Mouse (Mus musculus) kidney, postnatal 0 days (tissue): ENCODE measurements around the gene Jam3. TPM values are rescaled to one million over a fixed set of nuclear protein-coding genes. Genes with fewer than 3 reads are reported as not detected.

Experiments used
- ATAC-seq: fragments of 200-750 bp; cut with Nextera tagmentation; replicated peaks from 2 replicates; pipeline ENCODE4 v1.8.0; 2017; ENCODE audit warnings: low read depth, moderate number of reproducible peaks, moderate TSS enrichment, moderate library complexity; ENCODE audit not compliant: low FRiP score
- DNase-seq: peaks from one replicate; pipeline ENCODE4 v3.0.0-alpha.2; 2016; ENCODE audit warnings: low spot score
- H3K27ac ChIP-seq: fragments of 300-500 bp; sonication (generic); 2 replicates; pipeline ENCODE4 v1.5.1; 2014; ENCODE audit warnings: mild to moderate bottlenecking
- H3K27me3 ChIP-seq: fragments of 300-500 bp; sonication (generic); 2 replicates; pipeline ENCODE4 v1.6.1; 2014; ENCODE audit warnings: low read length, mixed read lengths; ENCODE audit not compliant: insufficient read depth
- H3K36me3 ChIP-seq: fragments of 300-500 bp; sonication (generic); 2 replicates; pipeline ENCODE4 v1.6.1; 2014; ENCODE audit warnings: low read length, mixed read lengths; ENCODE audit not compliant: insufficient read depth
- H3K4me1 ChIP-seq: fragments of 300-500 bp; sonication (generic); replicated peaks from 2 replicates; pipeline ENCODE4 v1.6.1; 2014; ENCODE audit warnings: antibody characterized with exemption, low read length, mixed read lengths; ENCODE audit not compliant: insufficient read depth
- H3K4me2 ChIP-seq: fragments of 300-500 bp; sonication (generic); 2 replicates; pipeline ENCODE4 v1.6.1; 2014; ENCODE audit warnings: mild to moderate bottlenecking, low read length, moderate library complexity, mixed read lengths
- H3K4me3 ChIP-seq: fragments of 300-500 bp; sonication (generic); replicated peaks from 2 replicates; pipeline ENCODE4 v1.5.1; 2014; ENCODE audit warnings: low read depth, low read length
- H3K9ac ChIP-seq: fragments of 300-500 bp; sonication (generic); 2 replicates; pipeline ENCODE4 v1.6.1; 2014; ENCODE audit warnings: low read depth, low read length
- H3K9me3 ChIP-seq: fragments of 300-500 bp; sonication (generic); replicated peaks from 2 replicates; pipeline ENCODE4 v1.6.1; 2016; ENCODE audit warnings: low read length, inconsistent platforms, mixed read lengths
- CTCF ChIP-seq: IDR thresholded peaks from 2 replicates; pipeline ENCODE4 v1.5.1; 2016; ENCODE audit warnings: antibody characterized with exemption, low read depth, mild to moderate bottlenecking, moderate library complexity
- WGBS: fragments of 180-500 bp; shearing (Covaris S2); extraction: QIAGEN DNeasy Blood & Tissue Kit; methylation state at CpG from one replicate; pipeline ENCODE4 v1.1.7; 2014; 5-methylcytosine and 5-hydroxymethylcytosine counted together
- polyA plus RNA-seq: library from polyadenylated mRNA; unstranded; fragments of >200 nt; fragmentation: Nextera tagmentation; extraction: Ambion mirVana; gene quantifications from 2 replicates; pipeline ENCODE4 v1.2.1, GENCODE M21; 2015

Gene Jam3
- polyA plus RNA-seq, 1 experiment from 2014 or later, result 56.8 TPM

DNA sequence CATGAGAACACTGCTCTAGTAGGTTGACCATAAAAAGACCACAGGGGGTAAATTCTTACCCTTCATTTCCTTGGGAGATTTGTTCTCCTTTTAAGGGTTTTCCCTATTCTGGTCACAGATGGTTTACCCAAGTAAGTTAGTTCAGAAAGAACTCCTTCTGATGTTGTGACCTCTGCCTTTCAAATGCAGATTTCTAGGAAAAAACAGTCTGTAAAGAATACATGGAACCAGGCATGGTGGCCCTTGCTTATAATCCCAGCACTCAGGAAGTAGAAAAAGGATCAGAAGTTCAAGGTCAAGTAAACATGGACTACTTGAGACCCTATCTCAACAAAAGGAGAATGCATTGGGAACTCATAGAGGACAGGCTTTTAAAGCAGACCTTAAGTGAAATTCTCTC lies 79.4 kb downstream of the Jam3 start:
- no peaks in the 10 kb centered on the region for H3K4me1 ChIP-seq
- H3K9me3 ChIP-seq, result no peaks in the 10 kb centered on the region
- H3K27ac ChIP-seq, result no peak overlapping the region
- no peak overlapping the region for H3K4me2 ChIP-seq
- peaks cover 22% of the 10 kb centered on the region for H3K36me3 ChIP-seq
- no peaks in the 10 kb centered on the region for H3K27me3 ChIP-seq
- DNase-seq (no peak), ATAC-seq (no peak)
- no peak for TF ChIP-seq CTCF
- H3K9ac ChIP-seq, result no peak overlapping the region
- H3K4me3 ChIP-seq, result no peak overlapping the region

DNA sequence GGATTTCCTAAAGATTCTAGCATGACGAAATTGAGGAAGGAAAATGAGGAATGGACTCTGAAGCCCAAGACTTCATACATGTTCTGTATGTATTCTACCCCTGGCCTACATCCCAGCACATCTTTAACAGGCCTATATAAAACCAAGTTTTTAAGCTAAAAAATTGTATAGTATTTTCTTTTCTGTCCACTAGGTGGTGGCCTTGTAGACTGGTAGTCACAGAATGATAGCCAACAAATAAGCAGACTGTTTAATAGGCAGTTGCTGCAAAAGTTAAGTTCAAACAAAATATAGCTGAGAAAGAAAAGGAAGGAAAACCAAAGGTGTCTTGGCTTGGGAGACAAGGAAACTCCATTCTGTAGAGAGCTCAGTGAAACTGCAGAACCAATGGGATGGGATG lies 80.5 kb downstream of the Jam3 start:
- H3K4me3 ChIP-seq, result no peak overlapping the region
- no peak overlapping the region for H3K27ac ChIP-seq
- H3K27me3 ChIP-seq, result no peaks in the 10 kb centered on the region
- H3K9ac ChIP-seq, result no peak overlapping the region
- ATAC-seq (no peak), DNase-seq (peak; percentile 54)
- H3K9me3 ChIP-seq, result no peaks in the 10 kb centered on the region
- H3K4me1 ChIP-seq, result no peaks in the 10 kb centered on the region
- 77% methylated on average over 1 of the region's 1 CpGs for WGBS
- H3K36me3 ChIP-seq, result peaks cover 34% of the 10 kb centered on the region
- peak; percentile 62 for TF ChIP-seq CTCF
- no peak overlapping the region for H3K4me2 ChIP-seq

DNA sequence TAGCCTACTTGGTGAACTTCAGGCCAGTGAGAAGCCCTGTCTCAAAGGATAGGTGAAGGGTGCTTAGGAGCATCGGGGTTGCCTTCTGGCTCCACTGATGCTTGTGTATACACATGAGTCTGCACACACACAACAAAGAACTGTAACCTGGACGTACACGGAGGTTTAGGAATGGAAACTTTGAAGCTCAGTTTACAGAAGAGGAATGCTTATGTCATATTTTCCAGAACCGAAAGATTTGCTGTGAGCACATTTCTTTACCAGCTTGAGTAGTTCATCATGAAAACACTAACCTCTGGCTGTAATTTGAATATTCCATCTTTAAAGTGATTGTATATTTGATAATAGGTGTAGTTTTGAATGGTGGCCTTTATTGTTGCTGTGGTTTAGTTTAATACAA lies 84.3 kb downstream of the Jam3 start:
- Histone ChIP-seq H3K9me3 (no peaks in the 10 kb centered on the region), H3K4me2 (no peak overlapping the region), H3K4me1 (no peaks in the 10 kb centered on the region), H3K9ac (no peak overlapping the region), H3K36me3 (peaks cover 44% of the 10 kb centered on the region), H3K4me3 (no peak overlapping the region), H3K27ac (no peak overlapping the region), H3K27me3 (no peaks in the 10 kb centered on the region)
- ATAC-seq, result no peak
- DNase-seq, result no peak
- WGBS, result 91% methylated on average over 4 of the region's 4 CpGs
- TF ChIP-seq CTCF, result no peak

DNA sequence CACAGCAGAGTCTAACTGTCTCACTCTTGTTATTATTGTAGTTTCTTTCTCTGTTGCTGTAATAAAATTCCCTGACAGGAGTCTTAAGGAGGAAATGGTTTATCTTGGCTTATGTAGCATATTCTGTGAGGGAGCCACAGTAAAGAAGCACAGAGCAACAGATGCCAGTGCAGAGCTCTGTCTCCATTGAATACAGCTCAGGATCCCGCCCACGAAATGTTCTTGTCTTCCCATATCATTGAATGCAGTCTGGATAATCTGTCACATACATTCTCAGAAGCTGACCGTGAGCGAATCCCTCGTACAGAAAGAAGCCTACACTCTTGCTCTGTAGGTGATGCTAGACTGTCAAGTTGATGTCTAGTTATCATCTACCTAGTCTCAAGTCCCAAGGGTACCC lies 96.9 kb downstream of the Jam3 start:
- H3K27me3 ChIP-seq, result no peaks in the 10 kb centered on the region
- WGBS, result 85% methylated on average over 5 of the region's 5 CpGs
- no peak overlapping the region for H3K4me2 ChIP-seq
- no peaks in the 10 kb centered on the region for H3K9me3 ChIP-seq
- ATAC-seq (no peak), DNase-seq (peak; percentile 40)
- H3K4me1 ChIP-seq, result no peaks in the 10 kb centered on the region
- TF ChIP-seq CTCF, result no peak
- H3K27ac ChIP-seq, result no peak overlapping the region
- no peak overlapping the region for H3K9ac ChIP-seq
- H3K4me3 ChIP-seq, result no peak overlapping the region
- peaks cover 57% of the 10 kb centered on the region for H3K36me3 ChIP-seq

DNA sequence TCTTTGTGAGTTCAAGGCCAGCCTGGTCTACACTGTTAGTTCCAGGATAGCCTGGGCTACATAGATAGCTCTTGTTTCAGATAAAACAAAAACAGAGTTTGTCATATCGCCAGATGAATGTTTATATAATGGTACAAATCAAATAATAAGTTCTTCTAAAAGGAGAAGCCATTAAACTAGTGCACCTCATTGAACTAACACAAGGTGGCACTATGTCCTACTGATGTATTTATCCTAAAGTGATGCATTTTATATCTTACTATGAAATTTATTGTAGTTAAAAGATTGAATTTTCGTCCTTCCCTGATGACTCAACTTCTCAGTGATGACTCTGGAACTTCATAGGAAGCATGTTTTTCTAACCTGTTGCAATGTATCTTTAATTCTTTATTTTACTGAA lies 105.7 kb downstream of the Jam3 start:
- peak; percentile 49 for TF ChIP-seq CTCF
- Histone ChIP-seq H3K4me1 (no peaks in the 10 kb centered on the region), H3K9me3 (no peaks in the 10 kb centered on the region), H3K4me2 (no peak overlapping the region), H3K9ac (no peak overlapping the region), H3K36me3 (peaks cover 51% of the 10 kb centered on the region), H3K27me3 (no peaks in the 10 kb centered on the region), H3K4me3 (no peak overlapping the region), H3K27ac (no peak overlapping the region)
- WGBS, result 87% methylated on average over 2 of the region's 2 CpGs
- ATAC-seq (no peak), DNase-seq (peak; percentile 7)

Other genes starting within 250 kb of the Jam3 start
- not detected in 2 replicates for gene Gm1110, start 232.3 kb downstream of the Jam3 start, polyA plus RNA-seq
- gene Acad8, start 155.9 kb downstream of the Jam3 start, polyA plus RNA-seq, result 45.9 and 52.2 TPM in 2 replicates
- gene Thyn1, start 155.7 kb downstream of the Jam3 start, polyA plus RNA-seq, result 153 and 154 TPM in 2 replicates
- gene Vps26b, start 125.4 kb downstream of the Jam3 start, polyA plus RNA-seq, result 27.7 and 28.1 TPM in 2 replicates
- 13.0 and 15.3 TPM in 2 replicates for gene Ncapd3, start 125.2 kb downstream of the Jam3 start, polyA plus RNA-seq
- gene Igsf9b, start 143.8 kb upstream of the Jam3 start, polyA plus RNA-seq, result 1.0 and 1.4 TPM in 2 replicates
- gene Spata19, start 241.4 kb upstream of the Jam3 start, polyA plus RNA-seq, result not detected in 2 replicates